Mouse (Mus musculus) MEL (cell line): ENCODE results near the gene Map3k1. TPM values are rescaled to one million over a fixed set of nuclear protein-coding genes. Genes with fewer than 3 reads are reported as not detected.
A peak's percentile ranks its signal among the peaks of the same experiment; 100 is the strongest.

Source experiments
- DNase-seq: peaks from one replicate; pipeline ENCODE4 v3.0.0; 2011; ENCODE audit warnings: low read depth, low spot score
- H3K27ac ChIP-seq: 2 replicates; pipeline ENCODE4 v1.5.1; 2012; ENCODE audit warnings: low read depth, mild to moderate bottlenecking, control low read depth, low read length, moderate library complexity; ENCODE audit not compliant: control insufficient read depth
- H3K27me3 ChIP-seq, 2 experiments: fragments of 150-350 bp in 1 of 2; sonication (generic) in 1 of 2; 2 replicates each; pipeline ENCODE4 v1.6.1; 2012; ENCODE audit warnings: low read length in 2 of 2, mild to moderate bottlenecking in 2 of 2, improper control_type of control experiment in 1 of 2, moderate library complexity in 1 of 2; ENCODE audit not compliant: insufficient read depth in 2 of 2, control insufficient read depth in 1 of 2
- H3K36me3 ChIP-seq, 2 experiments: 2 replicates each; pipeline ENCODE4 v1.6.1; 2012 to 2014; ENCODE audit warnings: low read length in 2 of 2, improper control_type of control experiment in 1 of 2, inconsistent platforms in 1 of 2, mild to moderate bottlenecking in 1 of 2; ENCODE audit not compliant: insufficient read depth in 2 of 2, control insufficient read depth in 1 of 2
- H3K4me1 ChIP-seq, 2 experiments: fragments of 150-350 bp in 1 of 2; sonication (generic) in 1 of 2; 2 replicates each; pipeline ENCODE4 v1.6.1; 2012; ENCODE audit warnings: low read length in 2 of 2, improper control_type of control experiment in 1 of 2, mild to moderate bottlenecking in 1 of 2; ENCODE audit not compliant: insufficient read depth in 2 of 2, control insufficient read depth in 1 of 2
- H3K4me3 ChIP-seq, 2 experiments: fragments of 150-350 bp in 1 of 2; sonication (generic) in 1 of 2; 2 replicates each; pipeline ENCODE4 v1.5.1; 2012; ENCODE audit warnings: low read depth in 2 of 2, low read length in 2 of 2, mild to moderate bottlenecking in 2 of 2, moderate library complexity in 2 of 2, control low read depth in 1 of 2, improper control_type of control experiment in 1 of 2; ENCODE audit not compliant: control insufficient read depth in 1 of 2, insufficient read depth in 1 of 2
- H3K79me2 ChIP-seq: 2 replicates; pipeline ENCODE4 v1.6.1; 2012; ENCODE audit warnings: mild to moderate bottlenecking, low read length, moderate library complexity; ENCODE audit not compliant: control insufficient read depth, poor library complexity, insufficient read depth
- H3K9ac ChIP-seq: 2 replicates; pipeline ENCODE4 v1.6.1; 2012; ENCODE audit warnings: low read depth, mild to moderate bottlenecking, control low read depth, low read length, moderate library complexity; ENCODE audit not compliant: control insufficient read depth, poor library complexity, severe bottlenecking
- H3K9me3 ChIP-seq: fragments of 150-350 bp; sonication (generic); replicated peaks from 2 replicates; pipeline ENCODE4 v1.6.1; 2012; ENCODE audit warnings: mild to moderate bottlenecking, low read length, improper control_type of control experiment, moderate library complexity; ENCODE audit not compliant: insufficient read depth
- BHLHE40 ChIP-seq: IDR thresholded peaks from 2 replicates; pipeline ENCODE4 v1.6.1; 2012; ENCODE audit warnings: low read depth, mild to moderate bottlenecking, inconsistent platforms, low read length, improper control_type of control experiment, borderline replicate concordance
- E2F4 ChIP-seq: IDR thresholded peaks from 2 replicates; pipeline ENCODE4 v1.6.1; 2011; ENCODE audit warnings: low read depth, low read length, improper control_type of control experiment, borderline replicate concordance
- ELF1 ChIP-seq: IDR thresholded peaks from 2 replicates; pipeline ENCODE4 v1.6.1; 2014; ENCODE audit warnings: low read depth, mild to moderate bottlenecking, inconsistent platforms, low read length, improper control_type of control experiment, moderate library complexity
- EP300 ChIP-seq, 2 experiments: IDR thresholded peaks; 2 replicates each; pipeline ENCODE4 v1.6.1; 2011; ENCODE audit warnings: improper control_type of control experiment in 2 of 2, low read length in 2 of 2, low read depth in 1 of 2, mild to moderate bottlenecking in 1 of 2
- GABPA ChIP-seq: IDR thresholded peaks from 2 replicates; pipeline ENCODE4 v1.6.1; 2012; ENCODE audit warnings: low read depth, mild to moderate bottlenecking, inconsistent platforms, low read length, improper control_type of control experiment, moderate library complexity
- MAFK ChIP-seq: IDR thresholded peaks from 2 replicates; pipeline ENCODE4 v1.6.1; 2011; ENCODE audit warnings: low read depth, mild to moderate bottlenecking, low read length, improper control_type of control experiment, borderline replicate concordance
- MEF2A ChIP-seq: IDR thresholded peaks from 2 replicates; pipeline ENCODE4 v1.6.1; 2014; ENCODE audit warnings: low read depth, mild to moderate bottlenecking, inconsistent platforms, low read length, improper control_type of control experiment; ENCODE audit not compliant: poor library complexity, insufficient replicate concordance, severe bottlenecking; ENCODE audit errors: extremely low read depth
- MXI1 ChIP-seq: IDR thresholded peaks from 2 replicates; pipeline ENCODE4 v1.6.1; 2011; ENCODE audit warnings: mild to moderate bottlenecking, low read depth, low read length, improper control_type of control experiment
- MYC ChIP-seq: IDR thresholded peaks from 2 replicates; pipeline ENCODE4 v1.6.1; 2011; ENCODE audit warnings: low read depth, mild to moderate bottlenecking, low read length, improper control_type of control experiment, moderate library complexity
- NELFE ChIP-seq: IDR thresholded peaks from 2 replicates; pipeline ENCODE4 v1.6.1; 2011; ENCODE audit warnings: low read depth, low read length, improper control_type of control experiment
- NRF1 ChIP-seq: IDR thresholded peaks from 2 replicates; pipeline ENCODE4 v1.6.1; 2014; ENCODE audit warnings: low read depth, mild to moderate bottlenecking, inconsistent platforms, low read length, improper control_type of control experiment, moderate library complexity; ENCODE audit not compliant: poor library complexity, insufficient read depth, severe bottlenecking
- POLR2AphosphoS2 ChIP-seq: IDR thresholded peaks from 2 replicates; pipeline ENCODE4 v1.6.1; 2011; ENCODE audit warnings: low read length, improper control_type of control experiment
- POLR2AphosphoS5 ChIP-seq: IDR thresholded peaks from 2 replicates; pipeline ENCODE4 v1.6.1; 2012; ENCODE audit warnings: low read depth, borderline replicate concordance, mild to moderate bottlenecking, inconsistent platforms, low read length, moderate library complexity, mixed read lengths
- USF2 ChIP-seq, 2 experiments: IDR thresholded peaks; 2 replicates each; pipeline ENCODE4 v1.6.1; 2011 to 2012; ENCODE audit warnings: improper control_type of control experiment in 2 of 2, low read length in 2 of 2, borderline replicate concordance in 1 of 2, inconsistent platforms in 1 of 2, low read depth in 1 of 2, mild to moderate bottlenecking in 1 of 2; ENCODE audit not compliant: insufficient read depth in 1 of 2
- ZMIZ1 ChIP-seq: IDR thresholded peaks from 2 replicates; pipeline ENCODE4 v1.6.1; 2012; ENCODE audit warnings: low read depth, mild to moderate bottlenecking, inconsistent platforms, low read length, improper control_type of control experiment, moderate library complexity
- ZNF384 ChIP-seq: IDR thresholded peaks from 2 replicates; pipeline ENCODE4 v1.6.1; 2012; ENCODE audit warnings: low read depth, mild to moderate bottlenecking, inconsistent platforms, low read length, improper control_type of control experiment
- polyA plus RNA-seq, 2 experiments: library from polyadenylated mRNA; stranded (reverse) in 1 of 2; unstranded in 1 of 2; fragments of >175 nt in 1 of 2; fragments of >200 nt in 1 of 2; gene quantifications; 2 replicates each; pipeline versions ENCODE4 v1.2.1 to v1.2.4; 2012; ENCODE audit warnings: low replicate concordance in 2 of 2, low read depth in 1 of 2; ENCODE audit not compliant: insufficient read length in 2 of 2, insufficient read depth in 1 of 2, missing spikeins in 1 of 2
- total RNA-seq: library from RNA; depleted of rRNA; stranded (reverse); fragments of 300-350 nt; gene quantifications from 2 replicates; pipeline ENCODE4 v1.2.3, GENCODE M21; 2012

Gene Map3k1
- total and polyA plus RNA-seq, 3 experiments = 4.3 to 20.7 (median 4.4) TPM

DNA sequence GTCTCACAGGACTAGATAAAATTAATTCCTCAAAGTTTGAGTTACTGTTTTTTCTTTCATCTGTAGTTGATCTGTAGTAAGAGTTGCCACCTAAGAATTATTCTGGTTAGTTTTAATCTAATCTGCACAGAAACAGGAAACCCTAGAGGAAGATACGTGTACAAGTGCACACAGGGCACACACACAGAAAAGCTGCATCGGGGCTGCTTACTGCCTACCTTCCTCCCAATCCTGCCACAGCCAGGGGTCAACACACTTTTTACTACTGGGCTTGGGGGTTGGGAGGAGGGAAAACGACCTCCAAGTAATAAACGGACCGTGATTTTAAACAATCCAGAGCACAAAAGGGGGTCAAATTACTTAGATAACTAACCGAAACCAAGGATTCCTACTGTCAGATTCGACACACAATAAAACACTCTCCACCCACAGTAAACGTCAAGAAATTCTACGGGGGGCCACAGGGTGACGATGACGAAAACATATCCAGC is 1.6 kb downstream of the Map3k1 start (continued):
- TF ChIP-seq MEF2A = no peak
- no peak for TF ChIP-seq POLR2AphosphoS2

DNA sequence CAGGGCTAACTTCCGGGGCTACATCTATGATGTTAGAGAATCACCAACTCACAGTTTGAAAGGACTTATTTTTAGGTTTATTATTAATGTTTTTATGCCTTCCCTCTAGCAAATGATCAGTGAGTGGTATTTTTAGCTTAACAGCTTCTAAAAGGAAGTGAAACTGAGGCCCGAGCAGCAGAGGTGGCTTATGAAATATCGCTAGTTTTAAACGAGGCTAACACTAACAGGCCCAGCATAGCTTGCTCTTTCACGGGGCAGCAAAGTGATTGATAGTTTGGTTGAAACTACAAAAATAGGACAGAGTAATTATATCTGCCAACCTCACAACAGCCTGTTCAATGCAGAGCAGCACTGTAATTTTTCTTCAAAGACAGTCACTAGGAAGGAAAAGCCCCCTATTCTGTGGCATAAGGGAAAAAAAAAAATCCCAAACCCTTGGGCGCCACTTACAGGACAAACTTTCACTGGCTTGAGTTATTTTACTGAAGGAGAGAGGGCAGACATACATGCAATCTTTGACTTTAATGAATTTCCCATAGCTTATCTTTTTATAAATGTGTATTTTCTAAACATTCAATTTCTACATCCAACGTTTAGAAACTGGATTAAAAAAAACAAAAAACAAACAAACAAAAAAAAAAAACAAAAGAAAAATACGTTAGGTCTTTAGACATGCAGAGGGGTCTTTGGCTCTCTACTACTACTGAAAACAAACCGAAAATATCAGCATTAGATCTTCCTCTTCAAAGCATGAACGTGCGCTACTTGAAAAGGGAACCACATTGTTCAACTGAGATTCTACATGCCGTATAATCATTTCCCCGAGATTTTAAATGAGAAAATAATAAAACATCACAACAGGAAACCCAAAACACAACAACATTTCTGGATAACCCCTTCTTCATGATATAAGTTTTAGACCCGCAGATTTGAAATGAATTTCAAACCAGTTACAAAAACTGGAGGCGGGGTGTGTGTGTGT is 2.8 kb downstream of the Map3k1 start:
- DNase-seq = no peak
- H3K9ac ChIP-seq = no peak overlapping the region
- H3K27ac ChIP-seq = no peak overlapping the region
- no peaks in the 10 kb centered on the region for H3K9me3 ChIP-seq
- no peaks in the 10 kb centered on the region; a peak in 1 of 4 replicates for H3K4me1 ChIP-seq
- TF ChIP-seq ZNF384 (0 out of 2 replicates have a peak, but pooled peaks have one; percentile 25), MXI1 (no peak)
- H3K36me3 ChIP-seq = peaks cover 0 to 5% of the 10 kb centered on the region in 2 experiments; a peak in 2 of 4 replicates
- H3K79me2 ChIP-seq = peaks cover 15% of the 10 kb centered on the region
- peaks cover 7 to 8% of the 10 kb centered on the region in 2 experiments for H3K27me3 ChIP-seq
- H3K4me3 ChIP-seq = no peak overlapping the region

DNA sequence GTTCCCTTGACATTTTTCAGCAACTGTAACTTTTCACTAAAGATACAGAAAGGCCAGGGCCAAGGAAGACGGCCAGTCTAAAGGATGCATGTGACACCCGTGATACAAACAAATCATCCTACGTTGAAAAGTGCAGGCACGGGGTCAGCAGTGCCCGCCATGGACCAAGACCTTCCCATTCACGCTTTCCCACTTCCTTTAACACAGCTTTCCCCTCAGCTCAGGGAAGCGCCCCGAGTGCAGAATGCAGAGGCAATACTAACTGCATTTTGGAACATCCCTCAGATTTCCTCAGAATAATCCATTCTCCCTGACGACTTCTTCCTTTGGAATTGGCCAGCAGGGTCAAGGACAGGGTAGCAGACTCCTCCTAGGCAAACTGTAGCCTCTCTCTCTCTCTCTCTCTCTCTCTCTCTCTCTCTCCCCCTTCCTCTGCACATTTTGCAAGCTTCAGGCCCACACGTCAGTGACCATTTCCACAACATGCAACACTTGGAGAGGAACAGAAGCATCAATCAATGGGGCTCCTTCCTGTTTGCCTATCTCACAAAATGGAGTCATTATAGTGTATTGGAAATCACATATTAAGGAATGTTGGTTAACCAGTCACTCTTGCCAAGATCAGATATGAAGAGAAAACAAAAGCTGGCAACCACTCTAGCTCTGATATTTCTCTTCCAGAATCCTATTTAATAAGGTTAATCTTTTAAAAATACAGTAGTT is 3.7 kb downstream of the Map3k1 start:
- no peak overlapping the region for H3K4me3 ChIP-seq
- TF ChIP-seq ELF1 (no peak), BHLHE40 (no peak), MAFK (no peak), GABPA (no peak), POLR2AphosphoS5 (no peak), E2F4 (no peak), NELFE (no peak), USF2 (IDR thresholded peaks at IDR 0.05; ENCODE audit: borderline replicate concordance in 1 of 2, insufficient read depth in 1 of 2, low read depth in 1 of 2, low read length in 2 of 2) (no peak), EP300 (IDR thresholded peaks at IDR 0.05; ENCODE audit: low read depth in 1 of 2, low read length in 2 of 2) (no peak), POLR2AphosphoS2 (no peak), ZNF384 (no peak), MYC (no peak), ZMIZ1 (no peak), NRF1 (no peak)
- TF ChIP-seq, all 39 proteins: peak for 0
- DNase-seq = no peak
- Histone ChIP-seq H3K27me3 (peaks cover 5 to 6% of the 10 kb centered on the region in 2 experiments), H3K36me3 (peaks cover 0 to 5% of the 10 kb centered on the region in 2 experiments; a peak in 2 of 4 replicates), H3K27ac (no peak overlapping the region), H3K9me3 (no peaks in the 10 kb centered on the region), H3K79me2 (peaks cover 15% of the 10 kb centered on the region), H3K4me1 (no peaks in the 10 kb centered on the region; a peak in 1 of 4 replicates), H3K9ac (no peak overlapping the region)
